Mouse (Mus musculus) small intestine, adult 2 months (tissue): ENCODE results near the gene Ranbp3.

Source experiments
- CTCF ChIP-seq: fragments of 200-500 bp; IDR thresholded peaks from 2 replicates; pipeline ENCODE4 v1.5.1; 2012; ENCODE audit warnings: low read depth, mild to moderate bottlenecking, control low read depth, inconsistent platforms, low read length, moderate library complexity, mixed read lengths; ENCODE audit not compliant: insufficient replicate concordance, insufficient read length; ENCODE audit errors: extremely low read depth
- POLR2A ChIP-seq: fragments of 200-500 bp; IDR thresholded peaks from 2 replicates; pipeline ENCODE4 v1.6.1; 2012; ENCODE audit warnings: low read depth, mild to moderate bottlenecking, control low read depth, inconsistent platforms, low read length, moderate library complexity

GRCm38 (mm10) chr17:56729656-56730055, 56.6 kb downstream of the Ranbp3 start:
- TF ChIP-seq CTCF (no peak), POLR2A (no peak)
